Mouse (Mus musculus) ovary, postnatal 10 days (tissue): ENCODE data around the gene Pxmp2.

Source experiments
- DNase-seq: peaks from one replicate; pipeline ENCODE4 v3.0.0; 2022; ENCODE audit warnings: low spot score

The Pxmp2 gene

DNA sequence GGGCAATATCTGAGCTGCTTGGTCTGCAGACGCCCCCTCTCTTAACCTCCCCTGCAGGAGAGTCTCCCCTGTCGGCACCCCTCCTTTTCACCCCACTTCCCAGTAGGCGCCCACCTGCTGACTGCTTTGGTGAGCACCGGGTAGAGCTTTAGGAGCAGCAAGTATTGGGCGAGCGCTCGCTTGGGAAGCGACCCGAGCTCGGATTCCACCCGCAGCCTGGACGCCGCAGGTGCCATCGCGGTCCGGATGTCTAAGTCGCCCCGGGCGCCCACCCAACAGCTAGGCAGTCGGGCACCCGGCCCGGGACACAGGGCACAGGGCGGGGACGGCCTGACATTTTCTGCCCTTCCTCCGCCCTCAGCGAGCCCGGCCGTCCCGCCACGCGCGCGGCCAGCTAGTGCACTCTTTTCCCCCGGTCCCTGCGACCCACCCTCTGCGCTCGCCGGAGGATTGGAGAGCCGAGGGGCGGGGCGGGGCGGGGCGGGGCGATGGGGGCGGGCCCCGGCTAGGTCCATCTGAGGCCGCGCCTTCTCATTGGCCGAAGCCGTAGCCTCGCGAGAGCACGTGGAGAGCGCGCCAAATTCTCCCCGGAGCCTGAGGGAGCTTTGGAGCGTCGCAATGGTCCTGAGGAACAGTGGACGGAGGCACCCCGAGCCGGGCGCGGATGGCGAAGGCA is at the start of gene Pxmp2, which contains the start of gene Pole:
Gene Pxmp2, minus strand, starts transcription at position 417 of the 676 bp plus-strand sequence.
Gene Pole, plus strand, starts transcription at position 537 of the 676 bp plus-strand sequence.
- peak; percentile 81 for DNase-seq

GRCm38 (mm10) chr5:110330508-110330907 is 44.5 kb upstream of the Pxmp2 start:
- DNase-seq = no peak

- no peak for DNase-seq
Observed at GRCm38 (mm10) chr5:110313127-110313526, 27.1 kb upstream of the Pxmp2 start.

DNA sequence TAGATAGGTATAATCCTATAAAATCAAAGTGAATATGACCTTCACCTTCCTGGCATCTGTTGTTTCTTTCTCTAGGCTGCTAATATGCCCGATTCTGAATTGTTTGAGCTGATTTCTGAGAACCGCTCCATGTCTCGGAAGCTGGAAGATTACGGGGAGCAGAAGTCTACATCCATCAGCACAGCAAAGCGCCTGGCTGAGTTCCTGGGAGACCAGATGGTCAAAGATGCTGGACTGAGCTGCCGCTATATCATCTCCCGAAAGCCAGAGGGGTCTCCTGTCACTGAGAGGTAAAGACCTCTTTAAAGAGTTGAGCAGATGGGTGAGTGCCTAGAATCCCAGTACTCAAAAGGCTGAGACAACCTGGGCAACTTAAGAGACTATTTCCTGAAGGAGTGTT is 22.9 kb upstream of the Pxmp2 start:
- DNase-seq = no peak

DNA sequence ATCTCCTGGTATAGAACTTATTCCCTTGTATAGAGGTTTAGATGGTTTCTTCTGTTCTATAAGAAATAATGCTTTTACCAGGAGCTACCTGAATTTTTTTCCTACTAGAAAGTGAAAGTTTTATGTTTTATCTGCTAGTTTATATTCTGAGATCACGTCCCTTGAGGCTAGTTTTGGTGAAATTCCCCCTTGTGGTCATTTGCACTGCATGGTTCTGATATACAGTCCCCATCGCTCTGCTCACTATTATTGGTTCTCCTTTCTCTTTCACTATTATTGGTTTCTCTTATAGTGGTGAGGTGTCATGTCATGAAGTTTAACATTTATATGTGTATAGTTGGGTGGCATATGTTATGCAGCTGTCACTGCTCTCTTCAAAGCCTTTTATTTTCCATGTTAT is 14.6 kb upstream of the Pxmp2 start:
- DNase-seq = no peak

GRCm38 (mm10) chr5:110296637-110297036 is 10.7 kb upstream of the Pxmp2 start:
- no peak for DNase-seq

- DNase-seq = no peak
Observed at GRCm38 (mm10) chr5:110291649-110292048, 5.7 kb upstream of the Pxmp2 start.

DNA sequence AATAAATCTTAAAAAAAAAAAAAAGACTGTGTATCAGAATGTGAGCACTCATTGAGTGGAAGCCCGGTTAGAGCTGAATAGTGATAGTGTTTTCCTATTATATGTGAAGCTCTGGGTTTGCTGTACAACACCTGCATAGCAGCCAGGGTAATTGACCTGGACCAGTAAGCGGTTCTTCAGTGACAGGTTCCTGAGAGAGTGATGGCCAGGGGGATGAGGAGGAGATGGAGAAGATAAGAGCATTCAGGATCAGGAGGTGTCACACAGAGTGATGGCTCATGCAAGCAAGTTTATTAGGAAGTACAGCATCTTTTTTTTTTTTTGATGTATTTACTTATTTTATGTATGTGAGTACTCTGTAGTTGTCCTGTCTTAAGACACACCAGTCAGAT is 1.1 kb upstream of the Pxmp2 start:
- DNase-seq = no peak

- no peak for DNase-seq
Observed at GRCm38 (mm10) chr5:110286446-110287083, 579 bp upstream of the Pxmp2 start.

- DNase-seq = no peak
Observed at GRCm38 (mm10) chr5:110285156-110285555, 830 bp downstream of the Pxmp2 start.

- no peak for DNase-seq
Observed at GRCm38 (mm10) chr5:110284536-110284935, 1.4 kb downstream of the Pxmp2 start.

GRCm38 (mm10) chr5:110281984-110282383 is 4.0 kb downstream of the Pxmp2 start:
- no peak for DNase-seq

- DNase-seq = no peak
Observed at GRCm38 (mm10) chr5:110276910-110277309, 9.1 kb downstream of the Pxmp2 start.

DNA sequence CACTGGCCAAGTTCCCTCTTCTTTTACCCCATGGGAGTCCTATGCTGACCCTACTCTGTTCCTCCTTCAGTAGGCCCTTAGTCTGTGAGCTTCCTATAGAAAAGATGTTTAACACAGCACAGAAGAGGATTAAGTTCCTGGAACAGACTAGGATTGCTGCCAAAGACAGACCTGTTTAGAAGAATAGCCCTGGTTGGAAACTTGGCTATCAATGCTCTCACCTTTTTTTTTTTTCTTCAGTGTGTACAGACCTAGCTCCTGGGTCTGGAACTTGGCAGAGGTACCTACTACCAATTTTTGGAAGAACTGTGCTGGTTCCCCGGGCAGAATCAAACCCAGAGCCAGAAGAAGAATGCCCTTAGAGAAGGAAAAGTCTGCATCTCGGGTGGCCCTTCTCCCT is 9.6 kb downstream of the Pxmp2 start:
- no peak for DNase-seq

DNA sequence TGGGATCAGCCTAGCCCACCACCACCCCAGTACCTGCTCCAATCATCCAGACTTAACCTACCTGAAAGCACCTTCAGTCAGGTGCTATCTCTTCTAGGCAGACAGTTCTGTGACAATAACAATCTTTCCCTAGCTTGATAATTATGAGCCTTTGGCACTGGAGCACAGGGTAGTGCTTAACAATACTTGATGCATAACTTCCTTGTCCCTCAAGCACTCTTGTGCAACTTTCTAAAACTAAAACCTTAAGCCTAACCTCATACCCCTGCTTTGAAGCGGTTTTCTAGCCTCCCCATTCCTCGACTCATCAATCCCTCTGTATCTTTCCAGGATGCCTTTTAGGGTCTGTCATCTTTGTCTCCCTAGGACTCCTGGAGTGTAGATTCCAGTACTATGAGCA is 11.1 kb downstream of the Pxmp2 start:
- DNase-seq = no peak

DNA sequence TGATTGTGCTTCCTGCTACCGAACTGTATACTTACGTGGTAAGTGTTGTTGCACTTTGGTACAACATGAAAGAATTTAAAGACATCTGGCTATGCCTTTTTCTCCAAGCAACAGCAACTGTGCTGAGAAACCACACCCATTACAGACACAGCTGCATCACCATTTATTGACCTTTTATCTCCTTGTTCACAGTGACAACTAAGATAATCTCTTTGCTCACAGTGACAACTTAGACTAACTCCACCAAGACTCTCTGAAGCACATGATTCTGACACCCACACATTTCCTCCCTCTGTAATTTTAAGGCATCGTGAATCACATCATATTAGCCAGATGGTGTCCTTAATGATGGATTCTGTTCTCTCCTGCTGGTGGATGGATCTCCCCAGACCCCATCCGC is 11.8 kb downstream of the Pxmp2 start:
- DNase-seq = no peak

DNA sequence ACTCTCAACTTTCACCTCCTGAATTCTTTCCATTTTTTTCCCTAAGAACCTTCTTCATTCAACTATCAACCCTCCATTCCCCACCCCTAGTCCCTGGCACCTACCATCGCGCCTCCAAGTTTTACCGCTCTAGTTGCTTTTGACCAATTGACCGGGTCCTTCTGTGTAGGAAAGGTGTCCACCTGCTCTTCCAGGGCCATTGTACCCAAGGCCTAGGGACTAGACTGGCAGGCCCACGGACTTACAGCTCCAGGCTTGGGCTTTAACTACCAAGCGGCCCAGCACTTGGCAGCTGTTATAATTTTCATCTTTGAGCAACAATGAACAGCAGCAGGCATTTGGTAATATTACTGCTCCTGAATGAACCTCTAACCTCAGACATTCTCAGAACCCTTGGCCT is 15.7 kb downstream of the Pxmp2 start:
- no peak for DNase-seq

GRCm38 (mm10) chr5:110269141-110270101 is 16.6 kb downstream of the Pxmp2 start, which contains the start of gene Pgam5:
Gene Pgam5, minus strand, starts transcription at chr5:110269913.
- DNase-seq = peak; percentile 72

GRCm38 (mm10) chr5:110266941-110267340 is 19.0 kb downstream of the Pxmp2 start:
- DNase-seq = no peak

- DNase-seq = no peak
Observed at GRCm38 (mm10) chr5:110244091-110244490, 41.9 kb downstream of the Pxmp2 start.

- DNase-seq = no peak
Observed at GRCm38 (mm10) chr5:110232346-110232745, 53.6 kb downstream of the Pxmp2 start.

DNA sequence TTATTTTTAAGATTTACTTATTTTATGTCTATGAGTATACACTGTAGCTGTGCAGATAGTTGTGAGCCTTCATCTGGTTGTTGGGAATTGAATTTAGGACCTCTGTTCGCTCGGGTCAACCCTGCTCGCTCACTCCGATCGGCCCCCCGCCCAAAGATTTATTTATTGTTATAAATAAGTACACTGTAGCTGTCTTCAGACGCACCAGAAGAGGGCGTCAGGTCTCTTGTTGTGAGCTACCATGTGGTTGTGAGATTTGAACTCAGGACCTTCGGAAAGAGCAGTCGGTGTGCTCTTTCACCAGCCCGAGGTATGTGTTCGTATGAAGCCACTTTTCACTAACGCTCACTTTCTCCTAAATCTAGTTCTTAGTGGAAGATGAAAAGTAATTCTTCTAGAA is 54.3 kb downstream of the Pxmp2 start:
- no peak for DNase-seq
